Mouse (Mus musculus) MEL (cell line): ENCODE data around the gene Xpo6.

ENCODE experiments used
- MYC ChIP-seq: IDR thresholded peaks from 2 replicates; pipeline ENCODE4 v1.6.1; 2011; ENCODE audit warnings: low read depth, mild to moderate bottlenecking, low read length, improper control_type of control experiment, moderate library complexity
- TAL1 ChIP-seq: IDR thresholded peaks from 2 replicates; pipeline ENCODE4 v1.6.1; 2012; ENCODE audit warnings: mild to moderate bottlenecking, inconsistent platforms, low read length, moderate library complexity, mixed read lengths

GRCm38 (mm10) chr7:126189517-126189916, 10.8 kb downstream of the Xpo6 start:
- no peak for TF ChIP-seq TAL1
- no peak for TF ChIP-seq MYC
